Mouse (Mus musculus): ENCODE measurements around the gene Cd55. TPM values are rescaled to one million over a fixed set of nuclear protein-coding genes. Genes with fewer than 3 reads are reported as not detected.
A peak's percentile ranks its signal among the peaks of the same experiment; 100 is the strongest.

The Cd55 gene
- polyA plus RNA-seq, 1 experiment = 36.8 TPM

DNA sequence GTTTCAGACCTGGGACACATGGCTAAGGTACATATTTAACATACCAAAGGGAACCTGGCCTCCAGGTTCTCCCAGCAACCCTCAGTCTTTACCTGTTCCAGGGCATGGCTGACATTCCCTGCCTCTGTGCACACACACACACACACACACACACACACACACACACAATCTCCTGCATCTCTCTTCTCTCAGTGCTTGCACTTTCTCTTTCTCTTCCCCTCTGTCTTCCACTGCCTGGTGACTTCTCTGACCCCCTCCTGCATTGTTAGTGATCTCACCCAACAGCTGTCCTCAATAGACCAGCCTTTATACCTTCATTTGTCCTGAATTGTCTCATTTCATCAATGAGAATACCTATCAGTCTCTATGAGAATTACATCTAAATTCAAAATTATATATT is 35.8 kb upstream of the Cd55 start:
- H3K27me3 ChIP-seq (ENCODE audit: control insufficient read depth, insufficient read depth, low read length) = no peaks in the 10 kb centered on the region
- H3K4me3 ChIP-seq (ENCODE audit: low read depth, low read length) = no peak overlapping the region
- no peaks in the 10 kb centered on the region for H3K36me3 ChIP-seq (ENCODE audit: control insufficient read depth, insufficient read depth, low read length)
- H3K27ac ChIP-seq (ENCODE audit: insufficient read depth, low read depth, low read length) = no peak overlapping the region
- no peaks in the 10 kb centered on the region for H3K4me1 ChIP-seq (ENCODE audit: control insufficient read depth, insufficient read depth, insufficient read length, low read length)
- no peak for TF ChIP-seq POLR2A (IDR thresholded peaks at IDR 0.05; ENCODE audit: low read depth, low read length)
- no peak for TF ChIP-seq CTCF (IDR thresholded peaks at IDR 0.05; ENCODE audit: extremely low read depth, insufficient read length, insufficient replicate concordance, low read depth, low read length)

DNA sequence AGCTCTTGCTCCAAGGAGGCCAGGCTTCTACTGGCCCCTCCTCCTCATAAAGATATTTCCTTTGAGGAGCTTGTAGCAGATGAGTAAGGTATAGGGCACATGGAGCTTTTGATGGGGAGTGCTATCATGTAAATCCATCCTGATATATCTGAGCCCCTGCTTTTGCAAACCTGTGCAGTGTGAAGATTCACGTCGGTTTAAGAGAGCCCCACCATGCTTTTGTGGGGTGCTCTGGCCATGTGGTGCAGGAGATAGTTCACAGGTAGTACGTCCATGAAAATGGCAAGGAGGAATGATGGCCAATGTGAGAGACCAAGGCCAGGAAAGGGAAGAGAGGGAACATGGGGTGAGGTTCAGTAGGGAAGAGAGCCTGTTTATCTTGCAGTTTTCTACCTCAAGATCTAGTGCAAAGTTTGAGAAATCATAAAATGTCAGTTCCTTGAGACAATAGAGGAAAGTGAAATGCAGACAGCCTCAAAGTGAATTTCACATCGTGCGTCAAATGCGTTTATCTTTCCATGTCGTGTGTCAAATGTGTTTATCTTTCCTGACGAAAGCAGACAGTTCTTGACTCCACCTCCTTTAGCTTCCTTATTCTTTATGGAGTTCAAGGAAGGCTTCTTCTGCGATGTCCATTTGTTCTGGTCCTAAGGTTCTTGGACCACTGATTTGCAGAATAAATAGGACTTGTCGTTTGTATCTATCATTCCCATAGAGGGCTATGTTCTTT is 24.4 kb upstream of the Cd55 start:
- peaks cover 9% of the 10 kb centered on the region; the same call in 1 of the 2 replicates for H3K4me1 ChIP-seq (ENCODE audit: control insufficient read depth, insufficient read depth, insufficient read length, low read length)
- WGBS = 57% methylated on average over 10 of the region's 10 CpGs
- no peak overlapping the region for H3K4me3 ChIP-seq (ENCODE audit: low read depth, low read length)
- TF ChIP-seq CTCF (IDR thresholded peaks at IDR 0.05; ENCODE audit: extremely low read depth, insufficient read length, insufficient replicate concordance, low read depth, low read length) = no peak
- TF ChIP-seq POLR2A (IDR thresholded peaks at IDR 0.05; ENCODE audit: low read depth, low read length) = no peak
- 0 out of 2 replicates have a peak overlapping the region, but pooled peaks have one; percentile 60 for H3K27ac ChIP-seq (ENCODE audit: insufficient read depth, low read depth, low read length)
- no peaks in the 10 kb centered on the region for H3K36me3 ChIP-seq (ENCODE audit: control insufficient read depth, insufficient read depth, low read length)
- no peaks in the 10 kb centered on the region for H3K27me3 ChIP-seq (ENCODE audit: control insufficient read depth, insufficient read depth, low read length)

DNA sequence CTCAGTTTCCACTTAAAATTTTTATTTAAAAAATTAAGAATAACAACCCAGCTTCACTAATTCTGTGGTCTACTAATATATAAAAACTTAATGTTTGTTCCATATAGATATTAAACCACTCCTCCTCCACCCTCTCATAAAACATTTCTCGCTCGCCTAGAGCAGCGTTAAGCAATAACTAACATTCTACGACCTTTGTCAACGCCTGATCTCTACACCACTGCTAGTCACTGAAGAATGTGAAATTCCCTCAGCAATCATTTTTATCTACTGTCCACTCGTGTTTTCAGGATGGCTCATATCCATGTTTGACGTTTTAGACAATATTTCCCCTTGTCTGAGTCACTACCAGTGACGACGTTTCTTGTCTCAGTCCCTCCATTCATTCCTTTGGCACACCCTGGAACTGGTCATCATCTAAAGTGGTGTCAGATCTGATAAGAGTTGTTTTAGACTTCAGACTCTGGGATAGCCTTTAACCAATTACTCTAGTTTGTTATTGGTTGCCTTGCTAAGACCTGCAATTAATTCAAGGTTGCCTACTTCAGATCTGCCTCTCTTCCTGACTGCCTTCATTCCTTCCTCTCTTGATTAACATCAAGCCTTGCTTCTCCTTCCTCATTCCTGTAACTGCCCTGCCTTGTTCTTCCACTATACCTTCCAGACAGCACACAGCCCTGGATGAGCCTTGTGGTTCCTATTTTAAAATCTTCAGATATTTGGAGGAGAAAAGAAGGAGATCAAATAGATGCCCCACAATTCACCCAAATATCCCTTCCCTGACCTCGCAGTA is 23.5 kb upstream of the Cd55 start:
- Histone ChIP-seq H3K4me3 (ENCODE audit: low read depth, low read length) (no peak overlapping the region), H3K4me1 (ENCODE audit: control insufficient read depth, insufficient read depth, insufficient read length, low read length) (peaks cover 9% of the 10 kb centered on the region; the same call in 1 of the 2 replicates), H3K27me3 (ENCODE audit: control insufficient read depth, insufficient read depth, low read length) (no peaks in the 10 kb centered on the region), H3K36me3 (ENCODE audit: control insufficient read depth, insufficient read depth, low read length) (no peaks in the 10 kb centered on the region), H3K27ac (ENCODE audit: insufficient read depth, low read depth, low read length) (peak overlapping the region; percentile 88)
- TF ChIP-seq CTCF (IDR thresholded peaks at IDR 0.05; ENCODE audit: extremely low read depth, insufficient read length, insufficient replicate concordance, low read depth, low read length) (no peak), POLR2A (IDR thresholded peaks at IDR 0.05; ENCODE audit: low read depth, low read length) (no peak)
- 28% methylated on average over 10 of the region's 10 CpGs for whole genome bisulfite sequencing

GRCm38 (mm10) chr1:130485376-130485775 is 22.8 kb upstream of the Cd55 start:
- no peak overlapping the region for H3K4me3 ChIP-seq (ENCODE audit: low read depth, low read length)
- H3K27ac ChIP-seq (ENCODE audit: insufficient read depth, low read depth, low read length) = peak overlapping the region; percentile 81
- no peaks in the 10 kb centered on the region for H3K36me3 ChIP-seq (ENCODE audit: control insufficient read depth, insufficient read depth, low read length)
- no peaks in the 10 kb centered on the region for H3K27me3 ChIP-seq (ENCODE audit: control insufficient read depth, insufficient read depth, low read length)
- H3K4me1 ChIP-seq (ENCODE audit: control insufficient read depth, insufficient read depth, insufficient read length, low read length) = peaks cover 9% of the 10 kb centered on the region; the same call in 1 of the 2 replicates
- WGBS = 25% methylated on average over 2 of the region's 2 CpGs
- TF ChIP-seq POLR2A (IDR thresholded peaks at IDR 0.05; ENCODE audit: low read depth, low read length) (no peak), CTCF (IDR thresholded peaks at IDR 0.05; ENCODE audit: extremely low read depth, insufficient read length, insufficient replicate concordance, low read depth, low read length) (no peak)

GRCm38 (mm10) chr1:130474936-130475335 is 12.4 kb upstream of the Cd55 start:
- H3K36me3 ChIP-seq (ENCODE audit: control insufficient read depth, insufficient read depth, low read length) = no peaks in the 10 kb centered on the region
- H3K4me1 ChIP-seq (ENCODE audit: control insufficient read depth, insufficient read depth, insufficient read length, low read length) = peaks cover 4% of the 10 kb centered on the region; the same call in 1 of the 2 replicates
- WGBS = 60% methylated on average over 6 of the region's 6 CpGs
- no peak for TF ChIP-seq POLR2A (IDR thresholded peaks at IDR 0.05; ENCODE audit: low read depth, low read length)
- no peak for TF ChIP-seq CTCF (IDR thresholded peaks at IDR 0.05; ENCODE audit: extremely low read depth, insufficient read length, insufficient replicate concordance, low read depth, low read length)
- H3K27me3 ChIP-seq (ENCODE audit: control insufficient read depth, insufficient read depth, low read length) = no peaks in the 10 kb centered on the region
- no peak overlapping the region for H3K27ac ChIP-seq (ENCODE audit: insufficient read depth, low read depth, low read length)
- H3K4me3 ChIP-seq (ENCODE audit: low read depth, low read length) = no peak overlapping the region

GRCm38 (mm10) chr1:130474226-130474625 is 11.7 kb upstream of the Cd55 start:
- 0% methylated on average over 1 of the region's 1 CpGs for WGBS
- H3K4me3 ChIP-seq (ENCODE audit: low read depth, low read length) = no peak overlapping the region
- no peaks in the 10 kb centered on the region for H3K36me3 ChIP-seq (ENCODE audit: control insufficient read depth, insufficient read depth, low read length)
- H3K27ac ChIP-seq (ENCODE audit: insufficient read depth, low read depth, low read length) = 0 out of 2 replicates have a peak overlapping the region, but pooled peaks have one; percentile 2
- no peaks in the 10 kb centered on the region for H3K27me3 ChIP-seq (ENCODE audit: control insufficient read depth, insufficient read depth, low read length)
- TF ChIP-seq POLR2A (IDR thresholded peaks at IDR 0.05; ENCODE audit: low read depth, low read length) = no peak
- TF ChIP-seq CTCF (IDR thresholded peaks at IDR 0.05; ENCODE audit: extremely low read depth, insufficient read length, insufficient replicate concordance, low read depth, low read length) = no peak
- peaks cover 4% of the 10 kb centered on the region; the same call in 1 of the 2 replicates for H3K4me1 ChIP-seq (ENCODE audit: control insufficient read depth, insufficient read depth, insufficient read length, low read length)

- TF ChIP-seq POLR2A (IDR thresholded peaks at IDR 0.05; ENCODE audit: low read depth, low read length) = no peak
- no peak for TF ChIP-seq CTCF (IDR thresholded peaks at IDR 0.05; ENCODE audit: extremely low read depth, insufficient read length, insufficient replicate concordance, low read depth, low read length)
- no peak overlapping the region for H3K27ac ChIP-seq (ENCODE audit: insufficient read depth, low read depth, low read length)
- no peak overlapping the region for H3K4me3 ChIP-seq (ENCODE audit: low read depth, low read length)
- WGBS = 91% methylated on average over 4 of the region's 4 CpGs
- H3K4me1 ChIP-seq (ENCODE audit: control insufficient read depth, insufficient read depth, insufficient read length, low read length) = peaks cover 4% of the 10 kb centered on the region; the same call in 1 of the 2 replicates
- H3K27me3 ChIP-seq (ENCODE audit: control insufficient read depth, insufficient read depth, low read length) = no peaks in the 10 kb centered on the region
- no peaks in the 10 kb centered on the region for H3K36me3 ChIP-seq (ENCODE audit: control insufficient read depth, insufficient read depth, low read length)
Measured at GRCm38 (mm10) chr1:130470074-130470473, 7.5 kb upstream of the Cd55 start.

All from small intestine, adult 2 months (tissue).